Mouse (Mus musculus): ENCODE measurements around the gene Gm21981. TPM values are rescaled to one million over a fixed set of nuclear protein-coding genes. Genes with fewer than 3 reads are reported as not detected.

The Gm21981 gene
- polyA plus RNA-seq (2014; fragmentation: Illumina TruSeq; extraction: RNeasy Lipid Tissue Mini Kit (QIAGEN cat#74804); ENCODE audit: low read depth, low replicate concordance), result not detected

GRCm38 (mm10) chr17:47694442-47694502, at the start of gene Gm21981:
Gm21981 (minus strand) TSS chr17:47694455.

GRCm38 (mm10) chr17:47736856-47737255, 42.6 kb upstream of the Gm21981 start, which contains the start of gene Tfeb:
Tfeb (plus strand) TSS chr17:47737030.

GRCm38 (mm10) chr17:47726566-47726965, 32.3 kb upstream of the Gm21981 start, which contains the start of gene Pgc:
Pgc (plus strand) TSS chr17:47726842.

GRCm38 (mm10) chr17:47694503-47695336, 465 bp upstream of the Gm21981 start, which contains the start of gene Prickle4:
Prickle4 (minus strand) TSS chr17:47694736.

GRCm38 (mm10) chr17:47688608-47689575, 5.4 kb downstream of the Gm21981 start, which contains the start of gene Frs3:
Frs3 (plus strand) TSS chr17:47689030.

GRCm38 (mm10) chr17:47688344-47688607, 6.0 kb downstream of the Gm21981 start, which contains the start of gene Tomm6:
Tomm6 (minus strand) TSS chr17:47688386.

Other genes starting within 250 kb of the Gm21981 start
- 6.2 TPM for gene Taf8, start 192.2 kb downstream of the Gm21981 start, polyA plus RNA-seq (2014; fragmentation: Illumina TruSeq; extraction: RNeasy Lipid Tissue Mini Kit (QIAGEN cat#74804); ENCODE audit: low read depth, low replicate concordance)
- 27.5 TPM for gene Ccnd3, start 189.4 kb downstream of the Gm21981 start, polyA plus RNA-seq (2014; fragmentation: Illumina TruSeq; extraction: RNeasy Lipid Tissue Mini Kit (QIAGEN cat#74804); ENCODE audit: low read depth, low replicate concordance)
- 2.0 TPM for gene Bysl, start 83.0 kb downstream of the Gm21981 start, polyA plus RNA-seq (2014; fragmentation: Illumina TruSeq; extraction: RNeasy Lipid Tissue Mini Kit (QIAGEN cat#74804); ENCODE audit: low read depth, low replicate concordance)
- gene Med20, start 82.9 kb downstream of the Gm21981 start, polyA plus RNA-seq (2014; fragmentation: Illumina TruSeq; extraction: RNeasy Lipid Tissue Mini Kit (QIAGEN cat#74804); ENCODE audit: low read depth, low replicate concordance), result 16.0 TPM
- 0.52 TPM for gene Gm20517, start 82.9 kb downstream of the Gm21981 start, polyA plus RNA-seq (2014; fragmentation: Illumina TruSeq; extraction: RNeasy Lipid Tissue Mini Kit (QIAGEN cat#74804); ENCODE audit: low read depth, low replicate concordance)
- gene Usp49, start 63.8 kb downstream of the Gm21981 start, polyA plus RNA-seq (2014; fragmentation: Illumina TruSeq; extraction: RNeasy Lipid Tissue Mini Kit (QIAGEN cat#74804); ENCODE audit: low read depth, low replicate concordance), result 2.7 TPM
- gene Tomm6, start 6.1 kb downstream of the Gm21981 start, polyA plus RNA-seq (2014; fragmentation: Illumina TruSeq; extraction: RNeasy Lipid Tissue Mini Kit (QIAGEN cat#74804); ENCODE audit: low read depth, low replicate concordance), result 27.5 TPM
- gene Frs3, start 5.4 kb downstream of the Gm21981 start, polyA plus RNA-seq (2014; fragmentation: Illumina TruSeq; extraction: RNeasy Lipid Tissue Mini Kit (QIAGEN cat#74804); ENCODE audit: low read depth, low replicate concordance), result 0.47 TPM
- not detected for gene Prickle4, start 281 bp upstream of the Gm21981 start, polyA plus RNA-seq (2014; fragmentation: Illumina TruSeq; extraction: RNeasy Lipid Tissue Mini Kit (QIAGEN cat#74804); ENCODE audit: low read depth, low replicate concordance)
- gene Pgc, start 32.4 kb upstream of the Gm21981 start, polyA plus RNA-seq (2014; fragmentation: Illumina TruSeq; extraction: RNeasy Lipid Tissue Mini Kit (QIAGEN cat#74804); ENCODE audit: low read depth, low replicate concordance), result not detected
- not detected for gene Tfeb, start 42.6 kb upstream of the Gm21981 start, polyA plus RNA-seq (2014; fragmentation: Illumina TruSeq; extraction: RNeasy Lipid Tissue Mini Kit (QIAGEN cat#74804); ENCODE audit: low read depth, low replicate concordance)
- not detected for gene Mdfi, start 140.2 kb upstream of the Gm21981 start, polyA plus RNA-seq (2014; fragmentation: Illumina TruSeq; extraction: RNeasy Lipid Tissue Mini Kit (QIAGEN cat#74804); ENCODE audit: low read depth, low replicate concordance)
- gene Foxp4, start 230.2 kb upstream of the Gm21981 start, polyA plus RNA-seq (2014; fragmentation: Illumina TruSeq; extraction: RNeasy Lipid Tissue Mini Kit (QIAGEN cat#74804); ENCODE audit: low read depth, low replicate concordance), result 0.29 TPM

All from adrenal gland, adult 10 weeks (tissue).